Mouse (Mus musculus) C2C12 (cell line): ENCODE measurements around the gene Rflnb. TPM values are rescaled to one million over a fixed set of nuclear protein-coding genes. Genes with fewer than 3 reads are reported as not detected.

Source experiments
- H3K27me3 ChIP-seq: one replicate; pipeline ENCODE4 v1.6.1; 2011; ENCODE audit not compliant: control insufficient read depth, insufficient read depth, insufficient read length
- H3K36me3 ChIP-seq: one replicate; pipeline ENCODE4 v1.6.1; 2011; ENCODE audit not compliant: control insufficient read depth, insufficient read depth
- H3K4me3 ChIP-seq: one replicate; pipeline ENCODE4 v1.5.1; 2011; ENCODE audit warnings: mild to moderate bottlenecking, control low read depth; ENCODE audit not compliant: poor library complexity, insufficient read depth, severe bottlenecking
- H3K79me2 ChIP-seq: one replicate; pipeline ENCODE4 v1.6.1; 2011; ENCODE audit not compliant: control insufficient read depth, insufficient read depth
- H3K79me3 ChIP-seq: one replicate; pipeline ENCODE4 v1.6.1; 2011; ENCODE audit warnings: low read depth, control low read depth
- H3ac ChIP-seq: one replicate; pipeline ENCODE3; 2011; ENCODE audit warnings: low read depth; ENCODE audit not compliant: control insufficient read depth, insufficient read length
- CEBPB ChIP-seq: IDR thresholded peaks from one replicate; pipeline ENCODE4 v1.6.1; 2011; ENCODE audit warnings: low read depth, mild to moderate bottlenecking, control low read depth, moderate library complexity
- CTCF ChIP-seq: IDR thresholded peaks from one replicate; pipeline ENCODE4 v1.5.1; 2011; ENCODE audit not compliant: control insufficient read depth, insufficient read depth, insufficient read length
- FOSL1 ChIP-seq: IDR thresholded peaks from one replicate; pipeline ENCODE4 v1.8.0; 2011; ENCODE audit warnings: mild to moderate bottlenecking, low read length; ENCODE audit not compliant: poor library complexity, insufficient read depth, severe bottlenecking
- MAX ChIP-seq: IDR thresholded peaks from one replicate; pipeline ENCODE4 v1.6.1; 2011; ENCODE audit warnings: mild to moderate bottlenecking, control low read depth
- MYOD1 ChIP-seq: IDR thresholded peaks from one replicate; pipeline ENCODE4 v1.6.1; 2011; ENCODE audit warnings: low read depth; ENCODE audit not compliant: control insufficient read depth, insufficient read length
- MYOG ChIP-seq: IDR thresholded peaks from one replicate; pipeline ENCODE4 v1.6.1; 2011; ENCODE audit not compliant: control insufficient read depth, insufficient read length; ENCODE audit errors: extremely low read depth
- USF1 ChIP-seq: IDR thresholded peaks from one replicate; pipeline ENCODE4 v1.6.1; 2011; ENCODE audit warnings: low read depth, mild to moderate bottlenecking, control low read depth, moderate library complexity
- polyA plus RNA-seq: library from polyadenylated mRNA; unstranded; fragments of >200 nt; fragmentation: generic; extraction: Trizol; gene quantifications from one replicate; pipeline ENCODE4 v1.2.1, GENCODE M21; 2012; ENCODE audit warnings: missing spikeins

Rflnb gene
- polyA plus RNA-seq, 1 experiment, result 8.0 TPM

DNA sequence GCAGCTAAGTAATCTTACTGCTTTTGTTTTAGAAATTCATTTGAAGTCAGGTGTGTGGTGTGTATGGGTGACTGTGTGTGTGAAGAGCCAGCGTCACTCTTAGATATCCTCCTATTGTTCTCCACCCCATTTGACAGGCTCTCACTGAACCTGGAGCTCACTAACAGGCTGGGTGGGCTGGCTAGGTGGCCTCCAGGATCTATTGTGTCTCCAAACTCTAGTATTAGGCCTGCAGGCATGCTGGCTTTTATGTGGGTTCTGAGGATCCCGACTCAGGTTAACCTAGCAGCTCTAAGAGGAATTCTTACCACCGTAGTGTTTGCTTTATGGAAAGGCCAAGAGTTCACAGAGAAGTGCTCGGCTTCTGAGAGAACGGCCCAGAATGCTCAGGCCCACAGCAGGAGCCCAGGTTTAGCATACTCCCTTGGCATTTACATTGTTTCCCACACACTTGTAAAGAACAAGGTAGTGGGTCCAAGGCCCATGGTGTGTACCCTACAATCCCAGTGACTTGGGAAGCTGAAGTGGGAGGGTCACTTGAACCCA lies 23.5 kb upstream of the Rflnb start:
- Histone ChIP-seq H3K36me3 (no peaks in the 10 kb centered on the region), H3K79me2 (no peaks in the 10 kb centered on the region), H3K27me3 (no peaks in the 10 kb centered on the region), H3ac (no peak overlapping the region), H3K4me3 (no peak overlapping the region), H3K79me3 (no peaks in the 10 kb centered on the region)
- no peak for TF ChIP-seq CEBPB
- no peak for TF ChIP-seq MAX
- no peak for TF ChIP-seq USF1
- no peak for TF ChIP-seq FOSL1
- TF ChIP-seq CTCF, result no peak
- no peak for TF ChIP-seq MYOD1
- no peak for TF ChIP-seq MYOG

DNA sequence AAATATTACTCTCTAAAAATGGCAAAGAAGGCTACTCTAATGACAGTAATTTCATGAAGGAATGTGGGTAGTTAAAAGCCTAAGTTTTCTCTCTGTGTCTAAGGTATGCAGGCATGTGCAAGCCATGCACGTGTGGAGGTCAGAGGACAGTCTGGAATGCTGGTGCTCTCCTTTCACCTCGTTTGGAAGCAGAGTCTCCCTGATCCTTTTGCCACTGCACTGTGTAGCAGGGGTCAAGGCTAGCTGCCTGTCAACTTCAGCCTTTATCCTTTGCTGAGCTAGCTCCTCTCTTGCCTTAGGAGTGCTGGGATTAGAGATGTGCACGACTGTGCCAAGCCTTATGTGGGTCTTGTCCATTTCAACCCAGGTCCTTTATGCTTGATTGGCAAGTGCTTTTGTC lies 22.9 kb upstream of the Rflnb start:
- TF ChIP-seq FOSL1, result no peak
- TF ChIP-seq MYOG, result no peak
- no peak for TF ChIP-seq CTCF
- TF ChIP-seq CEBPB, result no peak
- no peak for TF ChIP-seq USF1
- TF ChIP-seq MYOD1, result no peak
- H3K79me3 ChIP-seq, result no peaks in the 10 kb centered on the region

DNA sequence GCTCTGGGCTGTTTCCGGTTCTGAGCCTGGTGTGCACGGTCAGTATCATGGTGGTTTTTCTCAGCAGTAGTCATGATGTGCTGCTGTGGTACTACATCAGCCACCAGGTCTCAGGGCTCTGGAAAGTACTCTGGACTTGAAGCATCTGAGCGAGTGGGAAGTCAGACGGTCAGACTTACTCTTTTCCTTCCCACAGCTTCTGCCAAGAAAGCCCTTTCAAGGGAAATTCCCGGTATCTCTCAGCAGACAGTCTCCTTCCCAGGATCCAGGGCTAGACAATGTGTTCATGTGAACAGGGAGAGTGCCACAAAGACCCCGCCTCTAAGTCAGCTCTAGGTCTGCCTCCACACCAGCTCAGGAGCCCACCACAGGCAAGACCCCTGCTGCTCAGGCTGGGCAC lies 17.8 kb upstream of the Rflnb start:
- TF ChIP-seq FOSL1 (no peak), MYOD1 (no peak), CTCF (no peak), USF1 (no peak), CEBPB (no peak), MAX (no peak), MYOG (no peak)
- no peak overlapping the region for H3ac ChIP-seq

More for the DNA sequence above, 22.9 kb upstream of the Rflnb start:
- H3K36me3 ChIP-seq, result no peaks in the 10 kb centered on the region
- H3K27me3 ChIP-seq, result no peaks in the 10 kb centered on the region
- no peak overlapping the region for H3K4me3 ChIP-seq
- no peaks in the 10 kb centered on the region for H3K79me2 ChIP-seq
- H3ac ChIP-seq, result no peak overlapping the region

DNA sequence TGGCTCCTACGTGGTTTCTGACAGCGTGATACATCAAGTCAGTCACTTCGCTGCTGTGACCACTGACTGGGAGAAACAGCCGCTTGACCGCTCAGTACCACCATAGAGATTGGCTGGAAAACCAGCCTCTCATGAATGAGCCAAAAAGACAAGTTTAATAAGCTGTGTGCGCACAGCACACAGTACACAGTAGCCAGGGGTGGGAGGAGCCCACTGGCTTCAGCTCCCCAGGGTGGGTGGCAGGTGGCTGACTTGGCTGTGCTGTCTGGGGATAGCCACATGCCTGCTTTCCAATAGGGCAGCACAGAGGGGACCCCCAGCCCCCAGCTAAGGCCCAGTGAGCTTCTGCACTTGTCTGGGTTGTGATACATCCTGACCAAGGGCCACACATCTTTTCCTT lies 16.9 kb upstream of the Rflnb start:
- TF ChIP-seq MYOD1 (no peak), USF1 (no peak), FOSL1 (no peak), CTCF (no peak), CEBPB (no peak), MAX (no peak), MYOG (no peak)
- Histone ChIP-seq H3ac (no peak overlapping the region), H3K4me3 (no peak overlapping the region), H3K27me3 (no peaks in the 10 kb centered on the region), H3K36me3 (no peaks in the 10 kb centered on the region), H3K79me3 (no peaks in the 10 kb centered on the region), H3K79me2 (no peaks in the 10 kb centered on the region)

More for the DNA sequence above, 17.8 kb upstream of the Rflnb start:
- Histone ChIP-seq H3K4me3 (no peak overlapping the region), H3K79me3 (no peaks in the 10 kb centered on the region), H3K79me2 (no peaks in the 10 kb centered on the region), H3K36me3 (no peaks in the 10 kb centered on the region), H3K27me3 (no peaks in the 10 kb centered on the region)

DNA sequence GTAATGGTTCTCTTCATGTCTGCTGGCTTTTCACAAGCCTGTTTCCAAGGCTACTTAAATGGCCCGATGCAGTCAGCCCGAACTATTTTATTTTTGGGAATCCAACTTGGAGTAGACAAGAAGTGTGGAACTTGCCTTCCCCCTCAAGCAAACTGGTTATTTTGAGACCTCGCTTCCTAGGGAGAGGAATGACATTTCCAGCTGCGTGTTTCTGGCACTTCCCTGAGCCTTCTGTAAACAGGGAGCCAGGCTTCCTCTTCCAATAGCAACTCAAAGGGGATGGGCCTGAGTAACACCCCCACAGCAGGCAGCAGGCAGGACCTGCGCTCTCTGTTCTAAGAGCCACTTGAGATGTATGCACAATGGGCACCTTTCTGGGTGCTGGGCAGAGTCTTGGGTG lies 15.3 kb upstream of the Rflnb start:
- Histone ChIP-seq H3K4me3 (no peak overlapping the region), H3K36me3 (no peaks in the 10 kb centered on the region), H3ac (no peak overlapping the region), H3K27me3 (no peaks in the 10 kb centered on the region), H3K79me3 (no peaks in the 10 kb centered on the region), H3K79me2 (no peaks in the 10 kb centered on the region)
- TF ChIP-seq CEBPB (no peak), MYOG (no peak), MYOD1 (no peak), FOSL1 (no peak), CTCF (no peak)

DNA sequence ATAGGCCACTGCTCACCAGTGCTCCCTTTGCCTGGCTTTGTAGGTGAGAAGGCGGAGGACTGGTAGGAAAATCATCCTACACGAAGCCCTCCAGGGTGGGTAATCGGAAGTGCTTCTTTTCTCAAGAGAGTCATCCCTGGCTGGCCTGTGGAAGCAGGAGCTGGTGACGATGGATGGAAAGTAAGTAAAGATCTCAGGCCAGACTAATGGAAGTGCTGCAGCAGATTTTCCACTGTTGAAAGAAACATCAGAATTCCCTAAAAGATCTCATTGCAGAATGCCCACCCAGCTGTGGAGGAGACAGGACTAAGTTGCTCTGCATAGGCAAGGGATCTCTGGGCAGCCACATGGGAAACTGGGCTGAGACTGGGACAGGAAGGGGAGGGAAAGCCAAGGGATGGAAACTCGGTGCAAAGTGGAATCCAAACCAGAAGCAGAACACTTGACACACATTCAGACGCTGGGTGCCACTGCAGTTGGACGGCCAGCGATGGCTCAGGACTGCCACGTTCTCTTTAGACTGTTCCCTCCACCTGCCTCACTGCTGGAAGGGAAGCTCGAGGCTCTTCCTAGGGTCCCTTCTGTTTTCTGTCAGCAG lies 14.6 kb upstream of the Rflnb start:
- Histone ChIP-seq H3K27me3 (no peaks in the 10 kb centered on the region), H3K4me3 (no peak overlapping the region), H3ac (no peak overlapping the region), H3K36me3 (no peaks in the 10 kb centered on the region), H3K79me3 (no peaks in the 10 kb centered on the region), H3K79me2 (no peaks in the 10 kb centered on the region)
- TF ChIP-seq MAX (no peak), FOSL1 (no peak), MYOG (no peak), USF1 (no peak), MYOD1 (no peak), CEBPB (no peak), CTCF (no peak)
